Mouse (Mus musculus) megakaryocyte, embryonic 14.5 days (primary cell): ENCODE results near the gene Map3k12.

Experiments
- FLI1 ChIP-seq: IDR thresholded peaks from 2 replicates; pipeline ENCODE4 v1.6.1; 2012; ENCODE audit warnings: low read length, inconsistent platforms, mixed read lengths
- GATA1 ChIP-seq: IDR thresholded peaks from 3 replicates; pipeline ENCODE4 v1.6.1; 2012; ENCODE audit warnings: mixed read lengths, low read length, inconsistent platforms, borderline replicate concordance

GRCm38 (mm10) chr15:102512010-102512409 is 4.9 kb downstream of the Map3k12 start:
- TF ChIP-seq GATA1, result no peak
- TF ChIP-seq FLI1, result no peak
